Mouse (Mus musculus): Measurements from ENCODE around the gene Col26a1. TPM values are rescaled to one million over a fixed set of nuclear protein-coding genes. Genes with fewer than 3 reads are reported as not detected.
A peak's percentile ranks its signal among the peaks of the same experiment; 100 is the strongest.
"Not testable (repeated sequence)": the region's sequence is repeated elsewhere in the genome, so short reads cannot be mapped to it uniquely, and the experiment has no call there.

The Col26a1 gene
- polyA plus RNA-seq, 1 experiment from 2014 or later, result 63.0 TPM

GRCm38 (mm10) chr5:136753176-136753575 is 129.8 kb downstream of the Col26a1 start:
- ATAC-seq (replicated peaks; ENCODE audit: insufficient number of reproducible peaks, low FRiP score, low TSS enrichment, low read depth), result 0 out of 2 replicates have a peak, but pooled peaks have one; percentile 2
- not testable (repeated sequence) for H3K9ac ChIP-seq (replicated peaks; ENCODE audit: low read length); H3K27me3 ChIP-seq (ENCODE audit: control insufficient read depth, insufficient read depth, low read length); H3K4me2 ChIP-seq (ENCODE audit: low read depth, low read length); H3K27ac ChIP-seq (replicated peaks; ENCODE audit: low read depth, low read length); H3K4me3 ChIP-seq (ENCODE audit: low read depth, low read length); DNase-seq (ENCODE audit: low spot score); H3K4me1 ChIP-seq (ENCODE audit: control insufficient read depth, insufficient read depth, low read length)
- 68% methylated on average over 7 of the region's 7 CpGs for WGBS
- Histone ChIP-seq H3K9me3 (replicated peaks; ENCODE audit: control insufficient read depth, low read length) (peaks cover 11% of the 10 kb centered on the region), H3K36me3 (replicated peaks; ENCODE audit: control insufficient read depth, insufficient read depth, low read depth, low read length) (peaks cover 31% of the 10 kb centered on the region)

DNA sequence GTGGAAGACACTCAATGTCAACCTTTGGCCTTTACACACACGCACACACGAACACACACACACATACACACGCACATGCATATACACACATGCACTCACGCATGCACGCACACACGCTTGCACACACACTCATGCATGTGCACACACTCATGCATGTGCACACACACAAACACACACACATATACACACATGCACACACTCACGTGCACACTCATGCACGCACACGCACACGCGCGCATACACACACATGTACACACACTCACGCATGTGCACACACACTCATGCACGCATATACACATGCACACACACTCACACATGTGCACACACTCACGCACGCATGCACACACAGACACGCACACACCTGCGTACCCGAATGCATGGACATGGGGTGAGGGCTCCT is 130.9 kb downstream of the Col26a1 start:
- peaks cover 15% of the 10 kb centered on the region for H3K9me3 ChIP-seq (replicated peaks; ENCODE audit: control insufficient read depth, low read length)
- no peak overlapping the region for H3K4me2 ChIP-seq (ENCODE audit: low read depth, low read length)
- H3K4me3 ChIP-seq (ENCODE audit: low read depth, low read length), result no peak overlapping the region
- no peaks in the 10 kb centered on the region for H3K4me1 ChIP-seq (ENCODE audit: control insufficient read depth, insufficient read depth, low read length)
- H3K27ac ChIP-seq (replicated peaks; ENCODE audit: low read depth, low read length), result no peak overlapping the region
- H3K27me3 ChIP-seq (ENCODE audit: control insufficient read depth, insufficient read depth, low read length), result no peaks in the 10 kb centered on the region
- DNase-seq (ENCODE audit: low spot score) (no peak), ATAC-seq (replicated peaks; ENCODE audit: insufficient number of reproducible peaks, low FRiP score, low TSS enrichment, low read depth) (no peak)
- no peak overlapping the region for H3K9ac ChIP-seq (replicated peaks; ENCODE audit: low read length)
- peaks cover 41% of the 10 kb centered on the region for H3K36me3 ChIP-seq (replicated peaks; ENCODE audit: control insufficient read depth, insufficient read depth, low read depth, low read length)
- 98% methylated on average over 19 of the region's 19 CpGs for WGBS

DNA sequence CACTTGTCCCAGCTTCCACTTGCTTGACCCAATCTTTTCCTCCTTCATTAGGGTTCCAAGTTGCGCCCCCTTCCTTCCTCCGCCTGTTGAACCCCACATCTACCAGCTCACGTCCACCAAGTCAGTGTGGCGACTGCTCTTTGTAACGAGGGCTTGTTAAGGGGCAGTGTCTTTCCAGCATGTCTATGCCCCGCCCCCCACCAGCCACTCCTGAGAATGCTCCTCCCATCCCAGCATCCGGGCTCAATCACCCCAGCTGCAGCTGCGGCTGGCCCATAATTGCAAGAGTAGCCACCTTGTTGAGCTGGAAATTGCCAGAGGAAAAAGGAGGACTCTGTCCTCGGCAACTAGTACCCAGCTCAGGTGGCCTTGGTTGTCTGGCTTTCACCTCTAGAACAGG is 136.4 kb downstream of the Col26a1 start:
- Histone ChIP-seq H3K4me2 (ENCODE audit: low read depth, low read length) (no peak overlapping the region), H3K4me3 (ENCODE audit: low read depth, low read length) (no peak overlapping the region), H3K27ac (replicated peaks; ENCODE audit: low read depth, low read length) (no peak overlapping the region), H3K9ac (replicated peaks; ENCODE audit: low read length) (no peak overlapping the region), H3K27me3 (ENCODE audit: control insufficient read depth, insufficient read depth, low read length) (no peaks in the 10 kb centered on the region), H3K36me3 (replicated peaks; ENCODE audit: control insufficient read depth, insufficient read depth, low read depth, low read length) (peaks cover 40% of the 10 kb centered on the region), H3K9me3 (replicated peaks; ENCODE audit: control insufficient read depth, low read length) (peaks cover 15% of the 10 kb centered on the region), H3K4me1 (ENCODE audit: control insufficient read depth, insufficient read depth, low read length) (no peaks in the 10 kb centered on the region)
- WGBS, result 71% methylated on average over 9 of the region's 9 CpGs
- DNase-seq (ENCODE audit: low spot score) (no peak), ATAC-seq (replicated peaks; ENCODE audit: insufficient number of reproducible peaks, low FRiP score, low TSS enrichment, low read depth) (no peak)

GRCm38 (mm10) chr5:136738918-136739317 is 144.1 kb downstream of the Col26a1 start:
- H3K9ac ChIP-seq (replicated peaks; ENCODE audit: low read length), result no peak overlapping the region
- no peak for ATAC-seq (replicated peaks; ENCODE audit: insufficient number of reproducible peaks, low FRiP score, low TSS enrichment, low read depth)
- H3K4me3 ChIP-seq (ENCODE audit: low read depth, low read length), result no peak overlapping the region
- 66% methylated on average over 6 of the region's 6 CpGs for WGBS
- no peaks in the 10 kb centered on the region for H3K4me1 ChIP-seq (ENCODE audit: control insufficient read depth, insufficient read depth, low read length)
- no peaks in the 10 kb centered on the region for H3K9me3 ChIP-seq (replicated peaks; ENCODE audit: control insufficient read depth, low read length)
- H3K36me3 ChIP-seq (replicated peaks; ENCODE audit: control insufficient read depth, insufficient read depth, low read depth, low read length), result no peaks in the 10 kb centered on the region; the same call in 1 of the 2 replicates
- no peaks in the 10 kb centered on the region for H3K27me3 ChIP-seq (ENCODE audit: control insufficient read depth, insufficient read depth, low read length)
- no peak overlapping the region for H3K27ac ChIP-seq (replicated peaks; ENCODE audit: low read depth, low read length)
- no peak for DNase-seq (ENCODE audit: low spot score)
- no peak overlapping the region for H3K4me2 ChIP-seq (ENCODE audit: low read depth, low read length)

DNA sequence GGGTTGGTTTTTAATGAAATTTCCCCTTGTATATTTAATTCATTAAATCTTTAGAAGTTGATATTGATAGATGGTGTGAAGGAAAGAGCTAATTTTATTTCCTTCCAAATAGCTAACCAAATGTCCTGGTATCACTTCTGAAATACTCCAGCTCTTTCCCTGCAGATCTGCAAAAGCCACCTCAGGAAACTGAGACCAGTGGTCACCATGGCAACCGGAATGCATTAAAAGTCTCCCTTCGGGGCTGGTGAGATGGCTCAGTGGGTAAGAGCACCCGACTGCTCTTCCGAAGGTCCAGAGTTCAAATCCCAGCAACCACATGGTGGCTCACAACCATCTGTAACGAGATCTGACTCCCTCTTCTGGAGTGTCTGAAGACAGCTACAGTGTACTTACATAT is 156.7 kb downstream of the Col26a1 start:
- not testable (repeated sequence) for H3K27ac ChIP-seq (replicated peaks; ENCODE audit: low read depth, low read length); H3K9me3 ChIP-seq (replicated peaks; ENCODE audit: control insufficient read depth, low read length); H3K27me3 ChIP-seq (ENCODE audit: control insufficient read depth, insufficient read depth, low read length); H3K4me2 ChIP-seq (ENCODE audit: low read depth, low read length); H3K9ac ChIP-seq (replicated peaks; ENCODE audit: low read length); ATAC-seq (replicated peaks; ENCODE audit: insufficient number of reproducible peaks, low FRiP score, low TSS enrichment, low read depth); H3K4me3 ChIP-seq (ENCODE audit: low read depth, low read length); DNase-seq (ENCODE audit: low spot score); H3K36me3 ChIP-seq (replicated peaks; ENCODE audit: control insufficient read depth, insufficient read depth, low read depth, low read length); H3K4me1 ChIP-seq (ENCODE audit: control insufficient read depth, insufficient read depth, low read length)
- 81% methylated on average over 4 of the region's 5 CpGs for WGBS

DNA sequence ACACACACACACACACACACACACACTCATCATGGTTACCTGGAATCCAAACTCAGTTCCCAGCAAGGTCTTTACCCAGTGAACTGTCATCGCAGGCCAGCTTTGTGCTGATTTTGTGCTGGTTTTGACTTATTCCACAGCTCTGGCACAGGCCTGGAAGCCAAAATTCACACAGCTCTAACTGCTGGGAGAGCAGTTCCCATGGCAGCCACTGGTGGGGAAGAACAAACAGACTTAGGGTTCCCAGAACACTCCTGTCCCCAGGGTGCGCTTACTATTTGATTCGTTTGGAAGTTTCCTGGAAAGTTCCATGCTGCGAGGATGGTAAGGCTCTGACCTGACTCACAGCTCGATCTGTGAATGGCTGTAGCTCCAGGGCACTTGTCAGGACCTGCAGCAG is 161.4 kb downstream of the Col26a1 start:
- Histone ChIP-seq H3K4me1 (ENCODE audit: control insufficient read depth, insufficient read depth, low read length) (no peaks in the 10 kb centered on the region), H3K27me3 (ENCODE audit: control insufficient read depth, insufficient read depth, low read length) (no peaks in the 10 kb centered on the region), H3K27ac (replicated peaks; ENCODE audit: low read depth, low read length) (no peak overlapping the region), H3K9ac (replicated peaks; ENCODE audit: low read length) (no peak overlapping the region), H3K36me3 (replicated peaks; ENCODE audit: control insufficient read depth, insufficient read depth, low read depth, low read length) (no peaks in the 10 kb centered on the region), H3K4me3 (ENCODE audit: low read depth, low read length) (no peak overlapping the region), H3K4me2 (ENCODE audit: low read depth, low read length) (no peak overlapping the region), H3K9me3 (replicated peaks; ENCODE audit: control insufficient read depth, low read length) (no peaks in the 10 kb centered on the region)
- no peak for ATAC-seq (replicated peaks; ENCODE audit: insufficient number of reproducible peaks, low FRiP score, low TSS enrichment, low read depth)
- no peak for DNase-seq (ENCODE audit: low spot score)
- 73% methylated on average over 5 of the region's 5 CpGs for WGBS

GRCm38 (mm10) chr5:136718656-136719055 is 164.4 kb downstream of the Col26a1 start:
- H3K4me1 ChIP-seq (ENCODE audit: control insufficient read depth, insufficient read depth, low read length), result no peaks in the 10 kb centered on the region
- no peak overlapping the region for H3K27ac ChIP-seq (replicated peaks; ENCODE audit: low read depth, low read length)
- H3K4me2 ChIP-seq (ENCODE audit: low read depth, low read length), result no peak overlapping the region
- H3K27me3 ChIP-seq (ENCODE audit: control insufficient read depth, insufficient read depth, low read length), result no peaks in the 10 kb centered on the region
- no peak for ATAC-seq (replicated peaks; ENCODE audit: insufficient number of reproducible peaks, low FRiP score, low TSS enrichment, low read depth)
- 78% methylated on average over 8 of the region's 8 CpGs for WGBS
- H3K36me3 ChIP-seq (replicated peaks; ENCODE audit: control insufficient read depth, insufficient read depth, low read depth, low read length), result no peaks in the 10 kb centered on the region
- H3K9me3 ChIP-seq (replicated peaks; ENCODE audit: control insufficient read depth, low read length), result no peaks in the 10 kb centered on the region
- no peak overlapping the region for H3K9ac ChIP-seq (replicated peaks; ENCODE audit: low read length)
- no peak overlapping the region for H3K4me3 ChIP-seq (ENCODE audit: low read depth, low read length)
- no peak for DNase-seq (ENCODE audit: low spot score)

DNA sequence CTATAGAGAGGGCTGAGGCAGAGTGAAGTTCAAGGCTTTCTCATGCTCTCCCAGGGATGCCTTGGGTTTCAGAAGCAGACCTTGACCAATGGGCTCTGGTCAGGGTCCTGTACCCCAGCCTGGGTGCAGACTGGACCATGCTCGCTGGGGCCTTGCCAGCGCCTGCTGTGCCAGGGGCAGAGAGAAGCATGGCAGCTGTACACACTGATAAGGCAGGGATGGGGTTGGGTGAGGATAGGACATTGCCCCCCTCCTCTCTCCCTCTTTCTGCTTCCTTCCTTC is 165.5 kb downstream of the Col26a1 start:
- ATAC-seq (replicated peaks; ENCODE audit: insufficient number of reproducible peaks, low FRiP score, low TSS enrichment, low read depth), result no peak
- H3K9ac ChIP-seq (replicated peaks; ENCODE audit: low read length), result no peak overlapping the region
- H3K4me2 ChIP-seq (ENCODE audit: low read depth, low read length), result no peak overlapping the region
- H3K4me1 ChIP-seq (ENCODE audit: control insufficient read depth, insufficient read depth, low read length), result no peaks in the 10 kb centered on the region
- 97% methylated on average over 2 of the region's 2 CpGs for WGBS
- no peaks in the 10 kb centered on the region for H3K27me3 ChIP-seq (ENCODE audit: control insufficient read depth, insufficient read depth, low read length)
- DNase-seq (ENCODE audit: low spot score), result no peak
- no peaks in the 10 kb centered on the region for H3K36me3 ChIP-seq (replicated peaks; ENCODE audit: control insufficient read depth, insufficient read depth, low read depth, low read length)
- no peak overlapping the region for H3K27ac ChIP-seq (replicated peaks; ENCODE audit: low read depth, low read length)
- no peak overlapping the region for H3K4me3 ChIP-seq (ENCODE audit: low read depth, low read length)
- no peaks in the 10 kb centered on the region for H3K9me3 ChIP-seq (replicated peaks; ENCODE audit: control insufficient read depth, low read length)
